Mouse (Mus musculus): ENCODE measurements around the gene Fndc1.

GRCm38 (mm10) chr17:7740988-7741387 is 86.1 kb downstream of the Fndc1 start:
- no peak for TF ChIP-seq GATA1 (IDR thresholded peaks at IDR 0.05; ENCODE audit: borderline replicate concordance, low read length)
- TF ChIP-seq FLI1 (IDR thresholded peaks at IDR 0.05; ENCODE audit: low read length) = no peak

Measured in megakaryocyte, embryonic 14.5 days (primary cell).